Mouse (Mus musculus): ENCODE results near the gene Nrcam. TPM values are rescaled to one million over a fixed set of nuclear protein-coding genes. Genes with fewer than 3 reads are reported as not detected.

Nrcam gene
- polyA plus RNA-seq, 1 experiment from 2014 or later, result 5.1 TPM

DNA sequence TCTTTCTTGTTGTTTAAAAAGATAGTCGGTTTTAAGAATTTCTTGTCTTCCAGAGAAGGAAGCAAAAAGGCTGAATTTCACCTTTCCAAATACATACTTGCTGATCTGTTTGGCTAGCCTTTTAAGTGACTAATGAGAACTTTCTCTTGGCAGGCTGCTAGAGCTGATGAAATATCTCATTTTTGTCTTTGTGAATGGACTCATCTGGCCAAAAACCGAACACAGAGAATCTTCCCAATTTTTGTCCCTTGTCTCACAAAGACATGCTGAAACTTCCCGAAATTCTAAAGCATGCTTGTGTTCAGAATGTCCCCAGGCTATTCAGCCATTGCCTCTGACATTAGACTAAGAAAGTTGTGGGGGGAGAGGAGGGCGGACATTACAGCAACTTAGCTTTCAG, 129.3 kb downstream of the Nrcam start:
- no peaks in the 10 kb centered on the region for H3K9me3 ChIP-seq (replicated peaks; ENCODE audit: low read length)
- no peak overlapping the region for H3K4me3 ChIP-seq (replicated peaks; ENCODE audit: low read depth, low read length)
- no peaks in the 10 kb centered on the region for H3K36me3 ChIP-seq (ENCODE audit: insufficient read depth, low read length)
- no peaks in the 10 kb centered on the region for H3K4me1 ChIP-seq (replicated peaks; ENCODE audit: insufficient read depth, low read length)
- no peak overlapping the region for H3K4me2 ChIP-seq (ENCODE audit: low read length)
- no peak overlapping the region for H3K9ac ChIP-seq (ENCODE audit: low read depth, low read length)
- DNase-seq (ENCODE audit: low spot score) (no peak), ATAC-seq (replicated peaks; ENCODE audit: low FRiP score, low read depth) (no peak)
- H3K27me3 ChIP-seq (ENCODE audit: insufficient read depth, low read length), result no peaks in the 10 kb centered on the region
- H3K27ac ChIP-seq, result no peak overlapping the region
- 84% methylated on average over 4 of the region's 4 CpGs for WGBS
- no peak for TF ChIP-seq CTCF (IDR thresholded peaks at IDR 0.05; ENCODE audit: low read depth)

DNA sequence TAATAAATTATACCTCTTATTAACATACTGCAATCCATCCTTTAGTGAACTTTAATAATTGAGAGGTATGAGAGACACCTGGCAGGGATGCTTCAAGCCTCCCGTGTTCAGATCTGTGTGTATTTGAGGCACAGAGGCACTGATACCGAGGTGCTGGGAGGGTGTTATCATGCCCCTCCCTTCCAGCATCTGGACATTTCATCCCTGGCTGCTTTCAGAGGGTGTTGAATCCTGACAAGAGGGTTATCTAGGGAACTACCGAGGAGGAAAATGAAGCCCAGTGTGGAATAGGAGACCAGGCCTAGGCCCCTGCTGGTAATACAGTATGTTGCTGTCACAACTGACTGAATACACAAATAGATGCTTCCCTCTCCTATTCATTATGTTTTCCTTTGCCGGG, 133.8 kb downstream of the Nrcam start:
- H3K27me3 ChIP-seq (ENCODE audit: insufficient read depth, low read length), result no peaks in the 10 kb centered on the region
- no peak overlapping the region for H3K4me3 ChIP-seq (replicated peaks; ENCODE audit: low read depth, low read length)
- peak; percentile 33 for DNase-seq (ENCODE audit: low spot score)

DNA sequence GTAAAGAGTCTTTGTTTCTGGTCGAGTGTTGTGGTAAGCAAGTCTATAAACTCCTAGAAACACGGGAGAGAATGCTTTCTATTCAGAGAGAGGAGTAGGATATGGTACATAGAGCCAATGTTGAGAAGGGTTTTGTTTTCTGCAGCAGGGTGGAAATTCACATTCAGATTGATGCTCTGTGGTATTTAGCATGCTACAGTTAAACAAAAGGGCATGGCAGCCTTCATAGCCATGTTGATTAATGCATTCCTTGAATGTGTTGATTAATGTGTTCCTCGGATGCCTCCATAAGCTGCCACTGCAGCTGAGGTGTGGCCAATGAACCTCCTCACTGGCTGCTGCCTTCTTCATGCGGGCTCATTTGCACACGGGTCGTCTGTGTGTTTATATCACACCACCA, 134.3 kb downstream of the Nrcam start:
- no peak overlapping the region for H3K4me3 ChIP-seq (replicated peaks; ENCODE audit: low read depth, low read length)
- ATAC-seq (replicated peaks; ENCODE audit: low FRiP score, low read depth), result no peak

More for the DNA sequence above, 133.8 kb downstream of the Nrcam start:
- no peak for TF ChIP-seq CTCF (IDR thresholded peaks at IDR 0.05; ENCODE audit: low read depth)
- ATAC-seq (replicated peaks; ENCODE audit: low FRiP score, low read depth), result peak; percentile 61; the same call in 1 of the 2 replicates
- no peaks in the 10 kb centered on the region for H3K36me3 ChIP-seq (ENCODE audit: insufficient read depth, low read length)
- H3K9ac ChIP-seq (ENCODE audit: low read depth, low read length), result no peak overlapping the region
- WGBS, result 34% methylated on average over 4 of the region's 4 CpGs
- H3K9me3 ChIP-seq (replicated peaks; ENCODE audit: low read length), result no peaks in the 10 kb centered on the region
- H3K4me2 ChIP-seq (ENCODE audit: low read length), result no peak overlapping the region
- no peaks in the 10 kb centered on the region for H3K4me1 ChIP-seq (replicated peaks; ENCODE audit: insufficient read depth, low read length)
- no peak overlapping the region for H3K27ac ChIP-seq

DNA sequence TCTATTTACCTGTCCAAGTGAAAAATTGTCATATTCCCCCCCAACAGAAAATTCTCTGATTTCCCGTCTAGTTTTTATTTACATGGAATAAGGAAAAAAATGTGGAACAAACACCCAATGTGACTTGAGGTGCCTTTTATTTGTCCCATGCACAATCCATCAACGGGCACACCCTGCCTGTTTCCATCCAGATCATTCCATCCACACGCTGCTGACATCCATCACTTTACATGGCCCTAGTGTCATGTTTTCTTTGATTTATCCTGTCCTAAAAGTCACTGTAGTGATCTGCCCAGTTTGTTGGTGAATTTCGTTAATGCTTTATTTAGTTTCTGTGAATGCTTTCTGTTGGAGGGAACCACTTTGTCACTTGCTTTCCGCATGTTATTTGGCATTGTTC, 142.4 kb downstream of the Nrcam start:
- H3K4me2 ChIP-seq (ENCODE audit: low read length), result no peak overlapping the region
- no peak overlapping the region for H3K9ac ChIP-seq (ENCODE audit: low read depth, low read length)
- H3K27ac ChIP-seq, result no peak overlapping the region
- no peaks in the 10 kb centered on the region for H3K9me3 ChIP-seq (replicated peaks; ENCODE audit: low read length)
- H3K36me3 ChIP-seq (ENCODE audit: insufficient read depth, low read length), result no peaks in the 10 kb centered on the region
- no peaks in the 10 kb centered on the region for H3K4me1 ChIP-seq (replicated peaks; ENCODE audit: insufficient read depth, low read length)
- WGBS, result 75% methylated on average over 5 of the region's 5 CpGs
- H3K27me3 ChIP-seq (ENCODE audit: insufficient read depth, low read length), result no peaks in the 10 kb centered on the region
- DNase-seq (ENCODE audit: low spot score), result no peak
- no peak overlapping the region for H3K4me3 ChIP-seq (replicated peaks; ENCODE audit: low read depth, low read length)
- TF ChIP-seq CTCF (IDR thresholded peaks at IDR 0.05; ENCODE audit: low read depth), result no peak
- ATAC-seq (replicated peaks; ENCODE audit: low FRiP score, low read depth), result no peak

More for the DNA sequence above, 134.3 kb downstream of the Nrcam start:
- no peak for TF ChIP-seq CTCF (IDR thresholded peaks at IDR 0.05; ENCODE audit: low read depth)
- H3K9ac ChIP-seq (ENCODE audit: low read depth, low read length), result no peak overlapping the region
- H3K27ac ChIP-seq, result no peak overlapping the region
- no peaks in the 10 kb centered on the region for H3K9me3 ChIP-seq (replicated peaks; ENCODE audit: low read length)
- no peak overlapping the region for H3K4me2 ChIP-seq (ENCODE audit: low read length)
- no peaks in the 10 kb centered on the region for H3K36me3 ChIP-seq (ENCODE audit: insufficient read depth, low read length)
- WGBS, result 43% methylated on average over 6 of the region's 6 CpGs
- no peaks in the 10 kb centered on the region for H3K4me1 ChIP-seq (replicated peaks; ENCODE audit: insufficient read depth, low read length)
- no peaks in the 10 kb centered on the region for H3K27me3 ChIP-seq (ENCODE audit: insufficient read depth, low read length)
- no peak for DNase-seq (ENCODE audit: low spot score)

DNA sequence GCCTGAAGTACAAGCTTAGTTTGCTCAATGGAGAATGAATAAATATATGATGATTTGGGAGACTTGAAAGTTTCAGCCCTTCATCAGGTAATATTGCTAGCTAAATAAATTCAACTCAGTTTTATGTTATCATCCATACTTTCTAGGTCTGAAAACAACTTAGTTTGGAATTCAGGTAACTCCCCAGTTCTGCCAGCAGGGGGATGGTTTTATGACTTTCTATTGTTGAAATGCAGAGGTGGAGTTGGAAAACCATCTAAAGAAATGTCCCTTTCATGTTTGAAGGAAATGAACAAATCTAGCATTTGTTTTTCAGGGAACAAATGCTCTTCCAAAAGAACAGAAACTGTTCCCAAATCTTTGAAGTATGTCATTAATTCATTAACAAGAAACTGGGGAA, 146.7 kb downstream of the Nrcam start:
- H3K27me3 ChIP-seq (ENCODE audit: insufficient read depth, low read length), result no peaks in the 10 kb centered on the region
- no peaks in the 10 kb centered on the region for H3K36me3 ChIP-seq (ENCODE audit: insufficient read depth, low read length)
- no peaks in the 10 kb centered on the region for H3K4me1 ChIP-seq (replicated peaks; ENCODE audit: insufficient read depth, low read length)
- ATAC-seq (replicated peaks; ENCODE audit: low FRiP score, low read depth), result no peak
- no peak for DNase-seq (ENCODE audit: low spot score)
- no peak overlapping the region for H3K9ac ChIP-seq (ENCODE audit: low read depth, low read length)
- no peaks in the 10 kb centered on the region for H3K9me3 ChIP-seq (replicated peaks; ENCODE audit: low read length)
- no peak overlapping the region for H3K4me3 ChIP-seq (replicated peaks; ENCODE audit: low read depth, low read length)
- peak; percentile 40; the same call in 1 of the 2 replicates for TF ChIP-seq CTCF (IDR thresholded peaks at IDR 0.05; ENCODE audit: low read depth)
- H3K4me2 ChIP-seq (ENCODE audit: low read length), result no peak overlapping the region
- no peak overlapping the region for H3K27ac ChIP-seq

DNA sequence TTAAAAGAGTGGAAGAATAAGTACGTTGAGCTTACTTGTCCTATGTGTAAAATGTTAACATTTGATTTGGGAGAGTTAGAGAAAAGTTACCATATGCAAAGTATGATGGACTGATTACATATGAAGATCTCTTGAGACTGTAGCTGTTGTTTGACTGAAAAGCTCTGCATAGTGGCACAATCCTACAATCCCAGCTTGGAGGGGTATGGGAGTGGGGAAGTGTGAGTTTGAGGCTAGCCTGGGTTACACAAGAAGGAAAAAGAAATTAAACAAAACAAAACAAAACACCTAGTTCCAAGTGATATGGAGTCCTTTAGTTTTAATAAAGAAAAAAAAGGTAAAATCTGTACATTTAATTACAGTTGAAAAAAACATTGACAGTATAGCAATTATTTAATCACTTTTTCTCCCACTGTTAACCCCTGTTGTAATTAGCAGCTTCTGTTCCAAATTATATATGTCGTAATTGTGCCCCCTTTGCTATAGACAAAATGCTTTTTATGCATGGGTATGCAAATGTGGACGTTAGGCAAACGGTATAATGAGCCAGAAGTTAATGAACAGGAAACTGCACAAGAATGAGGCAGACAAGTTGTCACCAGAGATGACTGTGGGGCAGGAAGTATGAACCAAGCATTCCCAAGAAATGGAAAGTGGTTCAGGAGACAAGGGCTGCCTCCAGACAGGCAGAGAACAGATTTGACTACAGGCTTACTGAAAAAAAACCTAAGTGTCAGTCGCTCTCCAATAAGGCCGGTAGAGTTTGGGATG, 150.8 kb downstream of the Nrcam start:
- no peak for ATAC-seq (replicated peaks; ENCODE audit: low FRiP score, low read depth)
- 70% methylated on average over 6 of the region's 6 CpGs for WGBS
- Histone ChIP-seq H3K4me1 (replicated peaks; ENCODE audit: insufficient read depth, low read length) (no peaks in the 10 kb centered on the region), H3K4me3 (replicated peaks; ENCODE audit: low read depth, low read length) (no peak overlapping the region), H3K36me3 (ENCODE audit: insufficient read depth, low read length) (no peaks in the 10 kb centered on the region), H3K27ac (no peak overlapping the region), H3K9me3 (replicated peaks; ENCODE audit: low read length) (no peaks in the 10 kb centered on the region), H3K9ac (ENCODE audit: low read depth, low read length) (no peak overlapping the region), H3K4me2 (ENCODE audit: low read length) (no peak overlapping the region), H3K27me3 (ENCODE audit: insufficient read depth, low read length) (no peaks in the 10 kb centered on the region)
- no peak for DNase-seq (ENCODE audit: low spot score)
- TF ChIP-seq CTCF (IDR thresholded peaks at IDR 0.05; ENCODE audit: low read depth), result no peak

DNA sequence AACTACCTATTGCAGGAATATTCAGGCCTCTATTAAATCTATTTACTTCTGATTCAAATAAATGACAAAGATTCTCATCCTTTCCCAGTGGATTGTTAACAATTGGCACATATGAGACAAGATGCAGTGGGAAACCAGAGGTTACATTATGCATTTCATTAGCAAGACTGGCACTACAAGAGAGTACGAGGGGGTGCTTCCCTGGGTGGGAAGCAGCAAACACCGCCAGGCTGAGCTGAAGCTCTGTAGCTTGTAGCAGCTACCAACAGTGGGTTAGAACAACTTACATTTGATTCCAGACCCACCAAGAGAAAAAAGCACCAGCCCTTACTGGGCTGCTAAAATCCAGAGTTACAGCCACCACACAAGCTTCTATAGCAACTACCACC, 151.3 kb downstream of the Nrcam start:
- 93% methylated on average over 2 of the region's 2 CpGs for WGBS
- no peaks in the 10 kb centered on the region for H3K36me3 ChIP-seq (ENCODE audit: insufficient read depth, low read length)
- H3K27me3 ChIP-seq (ENCODE audit: insufficient read depth, low read length), result no peaks in the 10 kb centered on the region
- H3K9ac ChIP-seq (ENCODE audit: low read depth, low read length), result no peak overlapping the region
- no peaks in the 10 kb centered on the region for H3K9me3 ChIP-seq (replicated peaks; ENCODE audit: low read length)
- TF ChIP-seq CTCF (IDR thresholded peaks at IDR 0.05; ENCODE audit: low read depth), result no peak
- H3K4me2 ChIP-seq (ENCODE audit: low read length), result no peak overlapping the region
- no peaks in the 10 kb centered on the region for H3K4me1 ChIP-seq (replicated peaks; ENCODE audit: insufficient read depth, low read length)
- H3K27ac ChIP-seq, result no peak overlapping the region
- no peak overlapping the region for H3K4me3 ChIP-seq (replicated peaks; ENCODE audit: low read depth, low read length)
- ATAC-seq (replicated peaks; ENCODE audit: low FRiP score, low read depth), result no peak
- DNase-seq (ENCODE audit: low spot score), result no peak
